Mouse (Mus musculus): ENCODE measurements around the gene Vmn1r211.
"Not testable (repeated sequence)": the region's sequence is repeated elsewhere in the genome, so short reads cannot be mapped to it uniquely, and the experiment has no call there.

The Vmn1r211 gene

GRCm38 (mm10) chr13:22857461-22857860 lies at the start of gene Vmn1r211:
TSS of gene Vmn1r211 (minus strand) at chr13:22857561.
- no peak for DNase-seq

- DNase-seq = no peak
Measured at GRCm38 (mm10) chr13:22884105-22884504, 26.7 kb upstream of the Vmn1r211 start, which contains the start of gene Vmn1r212. TSS of gene Vmn1r212 (minus strand) at chr13:22884205.

GRCm38 (mm10) chr13:22879257-22879656 lies 21.9 kb upstream of the Vmn1r211 start:
- no peak for DNase-seq

- no peak for DNase-seq
Measured at GRCm38 (mm10) chr13:22854760-22855159, 2.6 kb downstream of the Vmn1r211 start.

GRCm38 (mm10) chr13:22846798-22847197 lies 10.6 kb downstream of the Vmn1r211 start:
- no peak for DNase-seq

- not testable (repeated sequence) for DNase-seq
Measured at GRCm38 (mm10) chr13:22844304-22844703, 13.1 kb downstream of the Vmn1r211 start.

GRCm38 (mm10) chr13:22831248-22831647 lies 26.1 kb downstream of the Vmn1r211 start, which contains the start of gene Vmn1r210:
TSS of gene Vmn1r210 (minus strand) at chr13:22831348.
- DNase-seq = no peak

- not testable (repeated sequence) for DNase-seq
Measured at GRCm38 (mm10) chr13:22829395-22829794, 28.0 kb downstream of the Vmn1r211 start.

GRCm38 (mm10) chr13:22821601-22822000 lies 35.8 kb downstream of the Vmn1r211 start:
- not testable (repeated sequence) for DNase-seq

- not testable (repeated sequence) for DNase-seq
Measured at GRCm38 (mm10) chr13:22809582-22809981, 47.8 kb downstream of the Vmn1r211 start, which contains the start of gene Vmn1r209. TSS of gene Vmn1r209 (minus strand) at chr13:22809682.
